Mouse (Mus musculus) neural tube, embryonic 11.5 days (tissue): Measurements from ENCODE around the gene Nms. TPM values are rescaled to one million over a fixed set of nuclear protein-coding genes. Genes with fewer than 3 reads are reported as not detected.

Source experiments
- ATAC-seq: fragments of 200-750 bp; cut with Nextera tagmentation; 2 replicates; pipeline ENCODE4 v1.8.0; 2017; ENCODE audit warnings: moderate number of reproducible peaks, mild to moderate bottlenecking, moderate TSS enrichment, moderate library complexity; ENCODE audit not compliant: insufficient read depth, low FRiP score, low TSS enrichment
- DNase-seq: peaks from one replicate; pipeline ENCODE4 v3.0.0-alpha.2; 2015; ENCODE audit warnings: low spot score
- H3K27ac ChIP-seq: fragments of 300-500 bp; sonication (generic); 2 replicates; pipeline ENCODE4 v1.5.1; 2014; ENCODE audit warnings: low read depth, mild to moderate bottlenecking, low read length
- H3K27me3 ChIP-seq: fragments of 300-500 bp; sonication (generic); 2 replicates; pipeline ENCODE4 v1.6.1; 2014; ENCODE audit warnings: mild to moderate bottlenecking, low read length, mixed read lengths; ENCODE audit not compliant: control insufficient read depth, insufficient read depth
- H3K36me3 ChIP-seq: fragments of 300-500 bp; sonication (generic); 2 replicates; pipeline ENCODE4 v1.6.1; 2014; ENCODE audit warnings: mild to moderate bottlenecking, low read length, moderate library complexity, mixed read lengths; ENCODE audit not compliant: control insufficient read depth, insufficient read depth
- H3K4me1 ChIP-seq: fragments of 300-500 bp; sonication (generic); 2 replicates; pipeline ENCODE4 v1.6.1; 2014; ENCODE audit warnings: low read length, mixed read lengths; ENCODE audit not compliant: control insufficient read depth, insufficient read depth
- H3K4me2 ChIP-seq: fragments of 300-500 bp; sonication (generic); 2 replicates; pipeline ENCODE4 v1.6.1; 2014; ENCODE audit warnings: low read depth, mild to moderate bottlenecking, moderate library complexity
- H3K4me3 ChIP-seq: fragments of 300-500 bp; sonication (generic); 2 replicates; pipeline ENCODE4 v1.5.1; 2014; ENCODE audit warnings: low read depth, low read length
- H3K9ac ChIP-seq: fragments of 300-500 bp; sonication (generic); 2 replicates; pipeline ENCODE4 v1.6.1; 2014; ENCODE audit warnings: mild to moderate bottlenecking, low read length
- H3K9me3 ChIP-seq: fragments of 300-500 bp; sonication (generic); 2 replicates; pipeline ENCODE4 v1.6.1; 2016; ENCODE audit warnings: low read length; ENCODE audit not compliant: control insufficient read depth
- WGBS: fragments of 180-500 bp; shearing (Covaris S2); extraction: QIAGEN DNeasy Blood & Tissue Kit; methylation state at CpG from one replicate; pipeline ENCODE4 v1.1.7; 2014; 5-methylcytosine and 5-hydroxymethylcytosine counted together
- polyA plus RNA-seq: library from polyadenylated mRNA; unstranded; fragments of >200 nt; fragmentation: Nextera tagmentation; extraction: Ambion mirVana; gene quantifications from 2 replicates; pipeline ENCODE4 v1.2.1, GENCODE M21; 2014

Nms gene
- polyA plus RNA-seq, 1 experiment from 2014 or later: 3.4 TPM

- H3K4me1 ChIP-seq: no peaks in the 10 kb centered on the region
- H3K9ac ChIP-seq: no peak overlapping the region
- H3K4me2 ChIP-seq: no peak overlapping the region
- no peaks in the 10 kb centered on the region for H3K9me3 ChIP-seq
- ATAC-seq (no peak), DNase-seq (peak; percentile 20)
- H3K4me3 ChIP-seq: no peak overlapping the region
- no peak overlapping the region for H3K27ac ChIP-seq
- 27% methylated on average over 5 of the region's 5 CpGs for whole genome bisulfite sequencing
- H3K27me3 ChIP-seq: no peaks in the 10 kb centered on the region
- H3K36me3 ChIP-seq: no peaks in the 10 kb centered on the region
These were observed 4.3 kb upstream of the Nms start for GRCm38 (mm10) chr1:38934668-38935067.

GRCm38 (mm10) chr1:38936780-38937179, 2.2 kb upstream of the Nms start:
- Histone ChIP-seq H3K9me3 (no peaks in the 10 kb centered on the region), H3K4me1 (no peaks in the 10 kb centered on the region), H3K27me3 (no peaks in the 10 kb centered on the region), H3K36me3 (no peaks in the 10 kb centered on the region), H3K9ac (no peak overlapping the region), H3K4me3 (no peak overlapping the region), H3K4me2 (no peak overlapping the region), H3K27ac (no peak overlapping the region)
- 27% methylated on average over 6 of the region's 6 CpGs for WGBS
- DNase-seq: peak; percentile 71
- ATAC-seq: no peak

- 6% methylated on average over 5 of the region's 5 CpGs for WGBS
- peak; percentile 54 for DNase-seq
These were observed 659 bp downstream of the Nms start for GRCm38 (mm10) chr1:38939608-38940007.

GRCm38 (mm10) chr1:38956457-38956856, 17.5 kb downstream of the Nms start:
- H3K9me3 ChIP-seq: no peaks in the 10 kb centered on the region
- no peak for DNase-seq

More at GRCm38 (mm10) chr1:38939608-38940007, 659 bp downstream of the Nms start:
- Histone ChIP-seq H3K4me2 (no peak overlapping the region), H3K27ac (no peak overlapping the region), H3K27me3 (no peaks in the 10 kb centered on the region), H3K36me3 (no peaks in the 10 kb centered on the region), H3K4me1 (no peaks in the 10 kb centered on the region), H3K9ac (no peak overlapping the region), H3K4me3 (no peak overlapping the region), H3K9me3 (no peaks in the 10 kb centered on the region)
- no peak for ATAC-seq

GRCm38 (mm10) chr1:38969116-38969515, 30.2 kb downstream of the Nms start:
- no peak overlapping the region for H3K27ac ChIP-seq
- no peaks in the 10 kb centered on the region for H3K9me3 ChIP-seq
- H3K4me2 ChIP-seq: no peak overlapping the region
- no peak overlapping the region for H3K9ac ChIP-seq
- H3K4me3 ChIP-seq: no peak overlapping the region
- H3K36me3 ChIP-seq: no peaks in the 10 kb centered on the region
- no peaks in the 10 kb centered on the region for H3K4me1 ChIP-seq
- DNase-seq (no peak), ATAC-seq (no peak)
- no peaks in the 10 kb centered on the region for H3K27me3 ChIP-seq
- WGBS: 83% methylated on average over 1 of the region's 1 CpGs

More at GRCm38 (mm10) chr1:38956457-38956856, 17.5 kb downstream of the Nms start:
- 90% methylated on average over 3 of the region's 3 CpGs for WGBS
- Histone ChIP-seq H3K27ac (no peak overlapping the region), H3K36me3 (no peaks in the 10 kb centered on the region), H3K27me3 (no peaks in the 10 kb centered on the region), H3K4me1 (no peaks in the 10 kb centered on the region), H3K4me3 (no peak overlapping the region), H3K4me2 (no peak overlapping the region), H3K9ac (no peak overlapping the region)
- ATAC-seq: no peak

GRCm38 (mm10) chr1:38971712-38972111, 32.8 kb downstream of the Nms start:
- DNase-seq (no peak), ATAC-seq (no peak)
- Histone ChIP-seq H3K4me3 (no peak overlapping the region), H3K9me3 (no peaks in the 10 kb centered on the region), H3K36me3 (no peaks in the 10 kb centered on the region), H3K4me1 (no peaks in the 10 kb centered on the region), H3K27me3 (no peaks in the 10 kb centered on the region), H3K9ac (no peak overlapping the region), H3K27ac (no peak overlapping the region), H3K4me2 (no peak overlapping the region)
- 77% methylated on average over 3 of the region's 3 CpGs for WGBS

- DNase-seq: no peak
- H3K9me3 ChIP-seq: no peaks in the 10 kb centered on the region
- H3K4me2 ChIP-seq: no peak overlapping the region
- WGBS: 89% methylated on average over 9 of the region's 9 CpGs
- H3K4me1 ChIP-seq: no peaks in the 10 kb centered on the region
- no peak overlapping the region for H3K4me3 ChIP-seq
- no peak overlapping the region for H3K9ac ChIP-seq
- ATAC-seq: no peak
- H3K27ac ChIP-seq: no peak overlapping the region
- no peaks in the 10 kb centered on the region for H3K36me3 ChIP-seq
- H3K27me3 ChIP-seq: no peaks in the 10 kb centered on the region
These were observed 34.1 kb downstream of the Nms start for GRCm38 (mm10) chr1:38972986-38973592.

- Histone ChIP-seq H3K9me3 (no peaks in the 10 kb centered on the region), H3K27me3 (no peaks in the 10 kb centered on the region), H3K36me3 (no peaks in the 10 kb centered on the region), H3K27ac (no peak overlapping the region), H3K4me3 (no peak overlapping the region), H3K4me1 (no peaks in the 10 kb centered on the region), H3K4me2 (no peak overlapping the region), H3K9ac (no peak overlapping the region)
- 92% methylated on average over 7 of the region's 7 CpGs for WGBS
- no peak for DNase-seq
- ATAC-seq: no peak
These were observed 41.0 kb downstream of the Nms start for GRCm38 (mm10) chr1:38979953-38980352.

- ATAC-seq (no peak), DNase-seq (no peak)
- Histone ChIP-seq H3K4me1 (peaks cover 5% of the 10 kb centered on the region; the same call in 1 of the 2 replicates), H3K27me3 (no peaks in the 10 kb centered on the region), H3K36me3 (no peaks in the 10 kb centered on the region), H3K9me3 (no peaks in the 10 kb centered on the region), H3K27ac (no peak overlapping the region), H3K9ac (no peak overlapping the region), H3K4me2 (no peak overlapping the region), H3K4me3 (no peak overlapping the region)
- WGBS: 70% methylated on average over 2 of the region's 2 CpGs
These were observed 44.9 kb downstream of the Nms start for GRCm38 (mm10) chr1:38983870-38984269.
